Mouse (Mus musculus): Measurements from ENCODE around the gene Hps5. TPM values are rescaled to one million over a fixed set of nuclear protein-coding genes. Genes with fewer than 3 reads are reported as not detected.

Hps5 gene
- polyA plus RNA-seq, 1 experiment: 0.09 TPM

DNA sequence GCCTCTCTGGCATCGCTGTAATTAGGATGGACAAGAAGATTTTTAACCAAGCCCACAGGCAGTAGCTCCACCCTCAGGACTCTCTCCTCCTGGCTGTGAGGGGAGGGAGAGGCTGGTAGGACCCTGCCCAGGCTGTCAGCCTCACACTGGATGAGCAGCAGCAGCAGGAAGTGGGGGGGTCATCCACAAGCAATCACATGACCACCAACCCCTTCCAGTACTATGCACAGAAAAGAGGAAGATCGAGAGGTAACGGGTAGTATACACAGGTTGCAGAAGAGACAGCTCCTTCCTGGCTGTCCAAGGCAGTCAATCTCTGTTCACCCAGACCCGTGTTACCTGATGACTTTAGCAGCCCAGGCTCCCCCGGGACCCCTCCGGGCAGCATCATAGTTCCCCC, 83.6 kb downstream of the Hps5 start:
- TF ChIP-seq GATA1 (IDR thresholded peaks at IDR 0.05; ENCODE audit: low read length): no peak
- no peak for TF ChIP-seq TAL1 (IDR thresholded peaks at IDR 0.05; ENCODE audit: low read length)
- H3K36me3 ChIP-seq (ENCODE audit: control insufficient read depth): peaks cover 13% of the 10 kb centered on the region
- peaks cover 14% of the 10 kb centered on the region for H3K4me1 ChIP-seq (ENCODE audit: control insufficient read depth)
- 0 out of 2 replicates have a peak, but pooled peaks cover 3% of the 10 kb centered on the region for H3K27me3 ChIP-seq (ENCODE audit: control insufficient read depth)
- no peaks in the 10 kb centered on the region for H3K9me3 ChIP-seq (ENCODE audit: control insufficient read depth, low read length)
- no peak overlapping the region for H3K4me3 ChIP-seq (replicated peaks)

Other genes starting within 250 kb of the Hps5 start
- gene Sergef, start 156.3 kb downstream of the Hps5 start, polyA plus RNA-seq (2012): 0.16 and 0.26 TPM in 2 replicates
- gene Tph1, start 123.5 kb downstream of the Hps5 start, polyA plus RNA-seq (2012): not detected in 2 replicates
- 0.28 and 0.44 TPM in 2 replicates for gene Saal1, start 85.4 kb downstream of the Hps5 start, polyA plus RNA-seq (2012)
- gene Saa3, start 80.4 kb downstream of the Hps5 start, polyA plus RNA-seq (2012): not detected in 2 replicates
- not detected in 2 replicates for gene Saa4, start 63.5 kb downstream of the Hps5 start, polyA plus RNA-seq (2012)
- not detected in 2 replicates for gene Saa1, start 53.1 kb downstream of the Hps5 start, polyA plus RNA-seq (2012)
- gene Saa2, start 44.3 kb downstream of the Hps5 start, polyA plus RNA-seq (2012): not detected in 2 replicates
- 0.99 and 1.7 TPM in 2 replicates for gene Gtf2h1, start within 50 bp of the Hps5 start, polyA plus RNA-seq (2012)
- gene Ldha, start 45.4 kb upstream of the Hps5 start, polyA plus RNA-seq (2012): 12.0 and 18.0 TPM in 2 replicates
- gene Ldhc, start 65.1 kb upstream of the Hps5 start, polyA plus RNA-seq (2012): 0.04 TPM in 1 of 2 replicates, not detected in the other
- 3.8 and 4.1 TPM in 2 replicates for gene Tsg101, start 123.9 kb upstream of the Hps5 start, polyA plus RNA-seq (2012)
- 0.02 and 0.03 TPM in 2 replicates for gene Uevld, start 162.5 kb upstream of the Hps5 start, polyA plus RNA-seq (2012)
- not detected in 2 replicates for gene Gm9999, start 187.5 kb upstream of the Hps5 start, polyA plus RNA-seq (2012)
- 0.48 and 0.60 TPM in 2 replicates for gene Spty2d1, start 212.3 kb upstream of the Hps5 start, polyA plus RNA-seq (2012)